Mouse (Mus musculus) G1E (cell line): ENCODE measurements around the gene Brpf1.

Source experiments
- CTCF ChIP-seq: IDR thresholded peaks from 2 replicates; pipeline ENCODE4 v1.5.1; 2012; ENCODE audit warnings: low read depth, low read length, inconsistent platforms, mixed read lengths
- GATA1 ChIP-seq: IDR thresholded peaks from 2 replicates; pipeline ENCODE4 v1.6.1; 2012; ENCODE audit warnings: borderline replicate concordance, low read length, inconsistent platforms, mixed read lengths
- POLR2AphosphoS5 ChIP-seq: IDR thresholded peaks from 2 replicates; pipeline ENCODE4 v1.6.1; 2012; ENCODE audit warnings: low read depth, low read length, inconsistent platforms; ENCODE audit not compliant: insufficient replicate concordance
- TAL1 ChIP-seq: conservative IDR thresholded peaks from 2 replicates; pipeline ENCODE4 v1.6.1; 2012; ENCODE audit warnings: low read depth, low read length, inconsistent platforms, mixed read lengths

DNA sequence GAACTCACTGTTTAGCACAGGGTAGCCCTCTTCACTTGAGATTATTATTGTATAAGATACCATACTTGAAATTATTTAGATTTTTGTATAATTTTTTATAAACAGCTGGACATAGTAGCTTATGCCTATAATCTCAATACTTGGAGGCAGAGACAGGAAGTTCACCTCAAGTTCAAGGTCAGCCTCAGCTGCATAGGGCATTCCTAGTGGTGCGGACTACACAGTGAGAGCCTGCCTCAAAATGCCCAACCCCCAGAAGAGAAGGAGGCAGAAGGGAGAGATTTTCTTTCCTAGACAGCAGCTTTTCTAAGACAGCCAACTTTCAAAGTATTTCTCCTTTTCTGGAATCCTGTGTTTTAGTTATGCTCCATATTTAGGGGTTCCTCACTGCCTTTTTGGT is 44.2 kb downstream of the Brpf1 start:
- TF ChIP-seq CTCF (no peak), POLR2AphosphoS5 (no peak), TAL1 (no peak), GATA1 (no peak)
